Mouse (Mus musculus) heart, postnatal 14 days (tissue): ENCODE data around the gene Rnf186. TPM values are rescaled to one million over a fixed set of nuclear protein-coding genes. Genes with fewer than 3 reads are reported as not detected.
A peak's percentile ranks its signal among the peaks of the same experiment; 100 is the strongest.
"Not testable (repeated sequence)": the region's sequence is repeated elsewhere in the genome, so short reads cannot be mapped to it uniquely, and the experiment has no call there.

Experiments used
- DNase-seq, 2 experiments: peaks; one replicate each; pipeline ENCODE4 v3.0.0; 2021 to 2022
- intact Hi-C: fragments of 180-260 bp; cut with DNase I; formaldehyde crosslinking; loops from one replicate; pipeline ENCODE4 v1.15.1; 2025
- total RNA-seq, 2 experiments: library from RNA; stranded (reverse); gene quantifications; 2 replicates each; pipeline ENCODE4 v1.2.3; 2021

Rnf186 gene
- total RNA-seq, 2 experiments from 2014 or later = 0.22 TPM; not detected in 1

GRCm38 (mm10) chr4:138969736-138970135, 2.8 kb downstream of the Rnf186 start:
- no peak for DNase-seq
- intact Hi-C loops = loop anchor here (2.0 kb wide), 1 partner anchor 47 kb away; no protein-coding TSS in a partner anchor

GRCm38 (mm10) chr4:138971371-138971770, 4.5 kb downstream of the Rnf186 start:
- intact Hi-C loops = loop anchor here (2.0 kb wide), 1 partner anchor 49 kb away; no protein-coding TSS in a partner anchor
- DNase-seq = no peak

- intact Hi-C loops = no loop called here
- DNase-seq = peak; percentile 70 to 75
These were observed 5.4 kb downstream of the Rnf186 start for GRCm38 (mm10) chr4:138972139-138972826.

GRCm38 (mm10) chr4:138972827-138973718, 6.2 kb downstream of the Rnf186 start, which contains the start of gene Tmco4:
Gene Tmco4, plus strand, starts transcription at chr4:138972888.
- peak; percentile 79 to 80 for DNase-seq
- intact Hi-C loops = no loop called here

- DNase-seq = no peak
- intact Hi-C loops = no loop called here
These were observed 6.8 kb downstream of the Rnf186 start for GRCm38 (mm10) chr4:138973719-138974115.

GRCm38 (mm10) chr4:138974540-138974939, 7.6 kb downstream of the Rnf186 start:
- intact Hi-C loops, DNase-seq: not testable (repeated sequence)

- DNase-seq = no peak
- intact Hi-C loops = no loop called here
These were observed 8.3 kb downstream of the Rnf186 start for GRCm38 (mm10) chr4:138975194-138975593.

- no peak for DNase-seq
- intact Hi-C loops = no loop called here
These were observed 9.1 kb downstream of the Rnf186 start for GRCm38 (mm10) chr4:138976046-138976445.

GRCm38 (mm10) chr4:138980021-138980420, 13.1 kb downstream of the Rnf186 start:
- DNase-seq = no peak
- intact Hi-C loops = loop anchor here (5.0 kb wide), 1 partner anchor 38 kb away; no protein-coding TSS in a partner anchor

- intact Hi-C loops = loop anchor here (5.0 kb wide), 1 partner anchor 39 kb away; no protein-coding TSS in a partner anchor
- no peak for DNase-seq
These were observed 14.0 kb downstream of the Rnf186 start for GRCm38 (mm10) chr4:138980771-138981420.

GRCm38 (mm10) chr4:138983422-138983821, 16.5 kb downstream of the Rnf186 start:
- DNase-seq = no peak
- intact Hi-C loops = loop anchor here (5.0 kb wide), 1 partner anchor 41 kb away; no protein-coding TSS in a partner anchor

- intact Hi-C loops = loop anchor here (5.0 kb wide), 1 partner anchor 42 kb away; no protein-coding TSS in a partner anchor
- DNase-seq = no peak
These were observed 17.8 kb downstream of the Rnf186 start for GRCm38 (mm10) chr4:138984744-138985143.

GRCm38 (mm10) chr4:138986280-138986679, 19.4 kb downstream of the Rnf186 start:
- no peak for DNase-seq
- intact Hi-C loops = no loop called here

- no peak for DNase-seq
- intact Hi-C loops = no loop called here
These were observed 27.5 kb downstream of the Rnf186 start for GRCm38 (mm10) chr4:138994389-138994788.

- DNase-seq = peak in 1 of 2 experiments; percentile 12
- intact Hi-C loops = no loop called here
These were observed 29.5 kb downstream of the Rnf186 start for GRCm38 (mm10) chr4:138996410-138996809.

GRCm38 (mm10) chr4:138997121-138997520, 30.2 kb downstream of the Rnf186 start:
- intact Hi-C loops = no loop called here

GRCm38 (mm10) chr4:138998611-138999010, 31.7 kb downstream of the Rnf186 start:
- intact Hi-C loops = no loop called here
- no peak for DNase-seq

More at GRCm38 (mm10) chr4:138997121-138997520, 30.2 kb downstream of the Rnf186 start:
- no peak for DNase-seq

GRCm38 (mm10) chr4:139001026-139001425, 34.1 kb downstream of the Rnf186 start:
- DNase-seq = no peak
- intact Hi-C loops = no loop called here

- peak; percentile 17 to 61 for DNase-seq
- intact Hi-C loops = no loop called here
These were observed 34.5 kb downstream of the Rnf186 start for GRCm38 (mm10) chr4:139001433-139001832.

GRCm38 (mm10) chr4:139004067-139004466, 37.2 kb downstream of the Rnf186 start:
- intact Hi-C loops = no loop called here

More at GRCm38 (mm10) chr4:139004067-139004466, 37.2 kb downstream of the Rnf186 start:
- DNase-seq = no peak
